Mouse (Mus musculus): ENCODE results near the gene Nlrp10. TPM values are rescaled to one million over a fixed set of nuclear protein-coding genes. Genes with fewer than 3 reads are reported as not detected.

Nlrp10 gene
- polyA plus RNA-seq, 1 experiment from 2014 or later, result 0.08 TPM

DNA sequence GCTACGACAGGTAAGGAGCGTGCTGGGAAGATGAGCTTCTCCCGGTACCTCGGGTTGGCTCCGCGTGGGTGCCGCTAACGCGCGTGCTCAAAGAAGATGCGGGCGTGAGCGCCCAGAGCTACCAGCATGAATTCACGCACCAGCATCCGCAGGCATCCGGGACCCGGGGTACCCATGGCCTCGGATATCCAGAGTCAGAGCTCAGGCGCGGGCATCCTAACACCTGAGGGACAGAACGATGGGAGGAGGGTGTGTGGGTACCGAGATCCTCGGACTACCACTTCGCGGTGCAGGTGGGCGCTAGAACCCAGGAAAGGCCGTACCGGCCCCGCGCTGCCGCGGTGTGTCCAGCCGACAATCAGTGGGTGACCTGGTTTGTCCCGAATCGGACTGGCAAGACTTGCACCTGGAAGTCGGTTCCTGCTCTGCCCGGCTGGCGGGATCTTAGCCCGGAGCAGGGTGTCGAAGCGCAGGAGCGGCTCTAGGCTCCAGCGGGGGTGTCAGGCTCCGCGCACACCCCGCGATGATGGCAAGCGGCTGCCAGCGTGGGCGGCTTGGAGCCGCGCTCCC, 20.9 kb upstream of the Nlrp10 start:
- Histone ChIP-seq H3K9me3 (ENCODE audit: control insufficient read depth, low read length) (no peaks in the 10 kb centered on the region), H3K36me3 (ENCODE audit: control insufficient read depth, insufficient read depth, low read length) (peaks cover 2% of the 10 kb centered on the region), H3K4me1 (ENCODE audit: control insufficient read depth, insufficient read depth, low read length) (peaks cover 9% of the 10 kb centered on the region; the same call in 1 of the 2 replicates), H3K4me3 (ENCODE audit: low read depth, low read length) (peak overlapping the region; percentile 54), H3K9ac (ENCODE audit: low read depth, low read length) (peak overlapping the region; percentile 58), H3K27me3 (replicated peaks; ENCODE audit: control insufficient read depth, insufficient read depth, low read length) (peaks cover 43% of the 10 kb centered on the region), H3K27ac (replicated peaks; ENCODE audit: low read depth, low read length) (no peak overlapping the region), H3K4me2 (ENCODE audit: low read depth, low read length) (peak overlapping the region; percentile 95)
- WGBS, result under 1% methylated on average over 45 of the region's 52 CpGs
- ATAC-seq (ENCODE audit: low read depth) (peak; percentile 25), DNase-seq (ENCODE audit: low spot score) (no peak)

DNA sequence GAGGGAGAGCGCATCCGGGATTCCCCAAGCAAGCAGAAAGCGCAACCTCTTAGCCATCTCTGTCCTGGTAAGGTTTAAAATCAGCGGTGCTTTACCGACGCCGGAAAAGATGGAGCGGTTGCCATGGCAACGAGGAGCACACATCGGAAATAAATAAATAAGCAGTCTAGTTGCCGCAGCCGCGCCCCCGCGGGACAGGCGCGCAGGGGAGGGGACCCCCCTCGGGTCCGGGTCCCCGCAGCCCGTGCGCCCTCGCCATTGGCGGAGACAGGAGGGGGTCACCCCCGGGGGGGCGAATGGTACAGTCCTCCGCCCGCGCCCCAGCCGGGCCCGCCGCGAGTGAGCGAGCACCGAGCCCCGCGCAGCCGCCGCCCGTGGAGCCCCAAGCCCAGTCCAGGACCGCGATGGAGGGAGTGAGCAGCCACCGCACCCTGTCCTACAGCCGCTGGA, 20.4 kb upstream of the Nlrp10 start, which contains the start of gene Tub:
Gene Tub, plus strand, starts transcription at position 27 of the 450 bp plus-strand sequence.
- peak within 1 kb of the TSS; percentile 95 for H3K4me2 ChIP-seq (ENCODE audit: low read depth, low read length)
- peaks cover 43% of the 10 kb centered on the region for H3K27me3 ChIP-seq (replicated peaks; ENCODE audit: control insufficient read depth, insufficient read depth, low read length)
- under 1% methylated on average over 11 of the region's 44 CpGs for WGBS
- H3K4me3 ChIP-seq (ENCODE audit: low read depth, low read length), result peak within 1 kb of the TSS; percentile 54
- H3K4me1 ChIP-seq (ENCODE audit: control insufficient read depth, insufficient read depth, low read length), result peaks cover 9% of the 10 kb centered on the region; the same call in 1 of the 2 replicates
- H3K27ac ChIP-seq (replicated peaks; ENCODE audit: low read depth, low read length), result no peak within 1 kb of the TSS
- H3K36me3 ChIP-seq (ENCODE audit: control insufficient read depth, insufficient read depth, low read length), result peaks cover 7% of the 10 kb centered on the region
- peak within 1 kb of the TSS; percentile 58 for H3K9ac ChIP-seq (ENCODE audit: low read depth, low read length)
- ATAC-seq (ENCODE audit: low read depth), result peak; percentile 65
- peak; percentile 80 for DNase-seq (ENCODE audit: low spot score)
- H3K9me3 ChIP-seq (ENCODE audit: control insufficient read depth, low read length), result no peaks in the 10 kb centered on the region

DNA sequence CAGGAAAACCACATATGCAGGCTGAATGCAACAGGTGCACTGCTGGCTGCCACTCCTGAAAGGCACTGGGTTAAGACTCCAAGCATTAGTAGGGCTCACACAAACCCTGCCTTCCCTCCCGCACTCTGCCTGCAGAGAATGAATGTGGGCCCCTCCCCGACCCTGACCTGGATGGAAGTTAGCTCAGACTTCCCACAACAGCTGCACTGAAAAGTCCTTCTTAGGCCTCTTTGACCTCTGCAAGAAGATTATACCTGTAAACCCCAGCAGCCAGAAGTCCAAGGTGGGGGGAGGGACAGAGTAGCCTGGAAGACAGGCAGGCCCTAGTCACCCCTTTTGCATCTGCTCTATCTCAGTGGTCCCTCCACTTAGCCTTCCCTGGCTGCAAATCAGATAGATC, 19.3 kb upstream of the Nlrp10 start:
- whole genome bisulfite sequencing, result 32% methylated on average over 2 of the region's 2 CpGs
- Histone ChIP-seq H3K4me1 (ENCODE audit: control insufficient read depth, insufficient read depth, low read length) (peaks cover 9% of the 10 kb centered on the region; the same call in 1 of the 2 replicates), H3K27me3 (replicated peaks; ENCODE audit: control insufficient read depth, insufficient read depth, low read length) (peaks cover 43% of the 10 kb centered on the region), H3K27ac (replicated peaks; ENCODE audit: low read depth, low read length) (no peak overlapping the region), H3K36me3 (ENCODE audit: control insufficient read depth, insufficient read depth, low read length) (peaks cover 13% of the 10 kb centered on the region), H3K9me3 (ENCODE audit: control insufficient read depth, low read length) (no peaks in the 10 kb centered on the region), H3K4me2 (ENCODE audit: low read depth, low read length) (no peak overlapping the region), H3K4me3 (ENCODE audit: low read depth, low read length) (no peak overlapping the region), H3K9ac (ENCODE audit: low read depth, low read length) (no peak overlapping the region)
- ATAC-seq (ENCODE audit: low read depth) (no peak), DNase-seq (ENCODE audit: low spot score) (no peak)

DNA sequence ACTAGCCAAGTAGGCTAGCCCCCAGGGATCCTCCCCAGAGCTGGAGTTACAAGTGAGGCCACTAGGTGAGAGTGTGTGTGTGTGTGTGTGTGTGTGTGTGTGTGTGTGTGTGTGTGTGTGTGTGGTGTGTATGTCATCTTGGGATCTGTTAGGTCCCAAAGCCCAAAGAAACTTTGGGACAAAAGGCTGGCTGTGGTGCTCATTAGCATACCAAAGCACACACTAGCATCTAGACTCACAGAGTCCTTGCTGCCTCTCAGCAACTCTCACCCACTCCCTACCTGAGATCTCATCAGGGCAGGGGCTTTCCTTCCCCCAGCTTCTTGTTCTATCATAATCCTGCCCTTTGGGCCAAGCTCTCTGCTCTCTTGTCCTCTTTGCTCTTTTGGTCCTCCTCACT, 18.6 kb upstream of the Nlrp10 start:
- Histone ChIP-seq H3K4me3 (ENCODE audit: low read depth, low read length) (no peak overlapping the region), H3K36me3 (ENCODE audit: control insufficient read depth, insufficient read depth, low read length) (peaks cover 16% of the 10 kb centered on the region), H3K9ac (ENCODE audit: low read depth, low read length) (no peak overlapping the region), H3K4me2 (ENCODE audit: low read depth, low read length) (no peak overlapping the region), H3K9me3 (ENCODE audit: control insufficient read depth, low read length) (no peaks in the 10 kb centered on the region), H3K27me3 (replicated peaks; ENCODE audit: control insufficient read depth, insufficient read depth, low read length) (peaks cover 43% of the 10 kb centered on the region), H3K27ac (replicated peaks; ENCODE audit: low read depth, low read length) (no peak overlapping the region), H3K4me1 (ENCODE audit: control insufficient read depth, insufficient read depth, low read length) (peaks cover 9% of the 10 kb centered on the region; the same call in 1 of the 2 replicates)
- no peak for ATAC-seq (ENCODE audit: low read depth)
- no peak for DNase-seq (ENCODE audit: low spot score)

DNA sequence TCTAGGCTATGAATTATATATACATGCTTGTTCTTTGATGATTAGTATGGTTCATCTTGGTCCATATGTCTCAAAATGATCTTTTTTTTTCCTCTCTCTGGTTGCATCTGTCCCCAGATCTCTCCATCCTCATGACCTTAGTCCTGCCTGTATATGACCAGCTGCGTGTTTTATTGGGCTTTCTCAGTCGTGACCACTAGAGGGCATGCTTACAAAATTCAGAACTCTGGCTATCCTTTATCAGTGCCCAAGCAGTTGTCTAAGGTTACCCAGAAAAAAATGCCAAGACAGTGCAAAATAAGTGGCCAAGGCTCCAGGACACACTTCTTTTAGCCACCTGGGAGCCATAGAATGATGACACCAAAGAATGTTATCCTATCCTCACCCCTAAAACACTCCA, 14.0 kb upstream of the Nlrp10 start:
- Histone ChIP-seq H3K9ac (ENCODE audit: low read depth, low read length) (no peak overlapping the region), H3K27me3 (replicated peaks; ENCODE audit: control insufficient read depth, insufficient read depth, low read length) (peaks cover 2% of the 10 kb centered on the region; the same call in 1 of the 2 replicates), H3K4me3 (ENCODE audit: low read depth, low read length) (no peak overlapping the region), H3K27ac (replicated peaks; ENCODE audit: low read depth, low read length) (no peak overlapping the region), H3K4me1 (ENCODE audit: control insufficient read depth, insufficient read depth, low read length) (no peaks in the 10 kb centered on the region), H3K36me3 (ENCODE audit: control insufficient read depth, insufficient read depth, low read length) (peaks cover 59% of the 10 kb centered on the region), H3K9me3 (ENCODE audit: control insufficient read depth, low read length) (no peaks in the 10 kb centered on the region), H3K4me2 (ENCODE audit: low read depth, low read length) (no peak overlapping the region)
- WGBS, result 2% methylated on average over 2 of the region's 2 CpGs
- peak; percentile 28 for DNase-seq (ENCODE audit: low spot score)
- no peak for ATAC-seq (ENCODE audit: low read depth)

DNA sequence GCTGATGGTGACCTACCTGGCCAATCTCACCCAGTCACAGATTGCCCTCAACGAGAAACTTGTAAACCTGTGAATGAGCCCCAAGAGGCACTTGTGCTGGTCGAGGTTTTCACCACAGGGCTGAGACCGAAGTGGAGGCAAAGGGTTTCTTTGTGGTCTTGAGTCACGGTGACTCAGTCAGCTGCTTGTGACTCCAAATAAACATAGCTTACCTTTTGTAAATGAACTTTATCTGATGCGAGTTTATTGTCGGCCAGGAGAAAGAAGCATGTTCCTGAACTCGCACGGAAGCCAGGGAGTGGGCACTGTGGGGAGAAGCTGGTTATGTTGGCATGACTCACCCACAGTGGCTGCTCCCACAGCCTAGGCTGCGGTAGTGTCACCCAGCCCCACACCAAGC, 11.5 kb upstream of the Nlrp10 start:
- Histone ChIP-seq H3K4me2 (ENCODE audit: low read depth, low read length) (no peak overlapping the region), H3K4me3 (ENCODE audit: low read depth, low read length) (no peak overlapping the region), H3K9me3 (ENCODE audit: control insufficient read depth, low read length) (no peaks in the 10 kb centered on the region), H3K9ac (ENCODE audit: low read depth, low read length) (no peak overlapping the region), H3K27me3 (replicated peaks; ENCODE audit: control insufficient read depth, insufficient read depth, low read length) (no peaks in the 10 kb centered on the region), H3K27ac (replicated peaks; ENCODE audit: low read depth, low read length) (no peak overlapping the region), H3K36me3 (ENCODE audit: control insufficient read depth, insufficient read depth, low read length) (peaks cover 76% of the 10 kb centered on the region), H3K4me1 (ENCODE audit: control insufficient read depth, insufficient read depth, low read length) (no peaks in the 10 kb centered on the region)
- ATAC-seq (ENCODE audit: low read depth) (no peak), DNase-seq (ENCODE audit: low spot score) (no peak)
- 90% methylated on average over 9 of the region's 9 CpGs for WGBS

DNA sequence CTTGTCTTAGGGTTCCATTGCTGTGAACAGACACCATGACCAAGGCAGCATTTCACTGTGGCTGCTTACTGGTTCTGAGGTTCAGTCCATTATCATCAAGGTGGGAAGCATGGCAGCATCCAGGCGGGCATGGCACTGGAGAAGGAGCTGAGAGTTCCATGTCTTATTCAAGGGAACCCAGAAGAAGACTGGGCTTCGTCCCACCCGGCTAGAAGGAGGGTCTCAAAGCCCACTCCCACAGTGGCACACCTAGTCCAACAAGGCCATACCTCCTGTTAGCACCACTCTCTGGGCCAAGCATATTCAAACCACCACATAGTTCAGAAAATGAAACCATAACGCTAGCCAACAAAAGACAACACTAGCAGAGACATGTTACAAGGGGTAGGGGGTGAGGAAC, 6.6 kb upstream of the Nlrp10 start:
- Histone ChIP-seq H3K9me3 (ENCODE audit: control insufficient read depth, low read length) (no peaks in the 10 kb centered on the region), H3K27me3 (replicated peaks; ENCODE audit: control insufficient read depth, insufficient read depth, low read length) (no peaks in the 10 kb centered on the region), H3K9ac (ENCODE audit: low read depth, low read length) (no peak overlapping the region), H3K4me1 (ENCODE audit: control insufficient read depth, insufficient read depth, low read length) (peaks cover 11% of the 10 kb centered on the region), H3K36me3 (ENCODE audit: control insufficient read depth, insufficient read depth, low read length) (peaks cover 43% of the 10 kb centered on the region), H3K4me2 (ENCODE audit: low read depth, low read length) (no peak overlapping the region), H3K27ac (replicated peaks; ENCODE audit: low read depth, low read length) (no peak overlapping the region), H3K4me3 (ENCODE audit: low read depth, low read length) (no peak overlapping the region)
- 95% methylated on average over 4 of the region's 4 CpGs for WGBS
- DNase-seq (ENCODE audit: low spot score) (no peak), ATAC-seq (ENCODE audit: low read depth) (no peak)

DNA sequence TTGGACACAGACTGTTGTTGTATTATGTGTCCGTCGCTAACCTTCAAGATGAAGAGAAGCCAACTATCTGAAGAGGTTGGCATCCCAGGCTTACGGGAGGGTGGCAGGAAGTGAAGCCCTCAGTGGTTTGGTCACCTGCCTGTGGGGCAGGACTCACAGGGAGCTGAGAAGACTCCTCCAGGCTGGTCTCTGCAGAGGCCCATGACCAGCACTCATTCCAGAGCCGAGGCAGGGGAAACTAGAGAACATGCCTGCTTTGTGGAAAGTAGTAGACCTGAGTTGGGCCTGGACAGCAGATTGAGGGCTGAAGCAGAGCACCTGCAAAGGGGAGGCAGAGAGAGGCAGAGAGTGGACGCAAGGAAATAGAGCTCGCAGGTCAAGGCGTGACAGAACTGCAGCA, 5.4 kb upstream of the Nlrp10 start:
- H3K9ac ChIP-seq (ENCODE audit: low read depth, low read length), result peak overlapping the region; percentile 91
- H3K36me3 ChIP-seq (ENCODE audit: control insufficient read depth, insufficient read depth, low read length), result peaks cover 31% of the 10 kb centered on the region
- DNase-seq (ENCODE audit: low spot score) (no peak), ATAC-seq (ENCODE audit: low read depth) (no peak)
- H3K4me3 ChIP-seq (ENCODE audit: low read depth, low read length), result peak overlapping the region; percentile 82
- no peaks in the 10 kb centered on the region for H3K9me3 ChIP-seq (ENCODE audit: control insufficient read depth, low read length)
- H3K27me3 ChIP-seq (replicated peaks; ENCODE audit: control insufficient read depth, insufficient read depth, low read length), result no peaks in the 10 kb centered on the region
- 81% methylated on average over 7 of the region's 7 CpGs for WGBS
- H3K27ac ChIP-seq (replicated peaks; ENCODE audit: low read depth, low read length), result no peak overlapping the region
- H3K4me2 ChIP-seq (ENCODE audit: low read depth, low read length), result peak overlapping the region; percentile 91
- peaks cover 11% of the 10 kb centered on the region for H3K4me1 ChIP-seq (ENCODE audit: control insufficient read depth, insufficient read depth, low read length)

DNA sequence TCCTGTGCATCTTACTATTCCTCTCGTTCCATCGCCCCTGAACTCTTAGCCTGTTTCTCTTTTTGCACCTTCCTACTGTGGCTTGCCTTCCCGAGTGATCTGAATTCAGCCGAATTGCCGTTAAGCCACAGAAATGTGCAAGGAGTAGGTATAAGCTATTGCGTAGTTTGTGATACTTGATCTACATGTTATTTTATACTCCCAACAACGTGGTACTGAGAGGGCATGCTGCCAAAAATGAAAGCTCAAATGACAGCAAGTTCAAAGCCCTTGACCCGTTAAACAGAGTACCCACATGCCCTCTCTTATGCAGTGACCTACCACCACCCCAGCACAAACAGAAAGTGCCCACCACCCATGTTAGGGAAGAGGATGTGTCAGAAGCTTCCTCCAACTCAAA, 4.9 kb upstream of the Nlrp10 start:
- Histone ChIP-seq H3K9me3 (ENCODE audit: control insufficient read depth, low read length) (no peaks in the 10 kb centered on the region), H3K4me1 (ENCODE audit: control insufficient read depth, insufficient read depth, low read length) (peaks cover 11% of the 10 kb centered on the region), H3K36me3 (ENCODE audit: control insufficient read depth, insufficient read depth, low read length) (peaks cover 26% of the 10 kb centered on the region), H3K4me2 (ENCODE audit: low read depth, low read length) (peak overlapping the region; percentile 91), H3K27ac (replicated peaks; ENCODE audit: low read depth, low read length) (peak overlapping the region; percentile 75; the same call in 1 of the 2 replicates), H3K4me3 (ENCODE audit: low read depth, low read length) (peak overlapping the region; percentile 82), H3K27me3 (replicated peaks; ENCODE audit: control insufficient read depth, insufficient read depth, low read length) (no peaks in the 10 kb centered on the region), H3K9ac (ENCODE audit: low read depth, low read length) (peak overlapping the region; percentile 91)
- 1% methylated on average over 8 of the region's 8 CpGs for WGBS
- DNase-seq (ENCODE audit: low spot score), result no peak
- ATAC-seq (ENCODE audit: low read depth), result no peak
